Mouse (Mus musculus): ENCODE measurements around the gene Trim6. TPM values are rescaled to one million over a fixed set of nuclear protein-coding genes. Genes with fewer than 3 reads are reported as not detected.

Trim6 gene
- polyA plus RNA-seq (2017; shearing (Covaris generic)): 1.9 TPM

GRCm38 (mm10) chr7:104218701-104219569 is at the start of gene Trim6:
Gene Trim6, plus strand, starts transcription at chr7:104218793.

GRCm38 (mm10) chr7:104183292-104183691 is 35.3 kb upstream of the Trim6 start, which contains the start of gene Olfr648:
Gene Olfr648, minus strand, starts transcription at chr7:104183392.

GRCm38 (mm10) chr7:104195885-104196284 is 22.7 kb upstream of the Trim6 start, which contains the start of gene Olfr649:
Gene Olfr649, minus strand, starts transcription at chr7:104195985.

GRCm38 (mm10) chr7:104244287-104245181 is 25.9 kb downstream of the Trim6 start, which contains the start of gene Trim34a:
Gene Trim34a, plus strand, starts transcription at chr7:104244457.

Other genes with a start within 250 kb of the Trim6 start
- gene Olfr635, start 247.6 kb upstream of the Trim6 start, polyA plus RNA-seq (2017; shearing (Covaris generic)): 0.02 TPM
- not detected for gene Olfr638, start 220.0 kb upstream of the Trim6 start, polyA plus RNA-seq (2017; shearing (Covaris generic))
- 0.02 TPM for gene Olfr639, start 201.5 kb upstream of the Trim6 start, polyA plus RNA-seq (2017; shearing (Covaris generic))
- not detected for gene Olfr640, start 193.2 kb upstream of the Trim6 start, polyA plus RNA-seq (2017; shearing (Covaris generic))
- gene Olfr641, start 183.3 kb upstream of the Trim6 start, polyA plus RNA-seq (2017; shearing (Covaris generic)): not detected
- not detected for gene Olfr642, start 166.1 kb upstream of the Trim6 start, polyA plus RNA-seq (2017; shearing (Covaris generic))
- not detected for gene 4930516K23Rik, start 157.3 kb upstream of the Trim6 start, polyA plus RNA-seq (2017; shearing (Covaris generic))
- not detected for gene Olfr644, start 146.9 kb upstream of the Trim6 start, polyA plus RNA-seq (2017; shearing (Covaris generic))
- gene Olfr645, start 133.3 kb upstream of the Trim6 start, polyA plus RNA-seq (2017; shearing (Covaris generic)): not detected
- not detected for gene Olfr646, start 113.9 kb upstream of the Trim6 start, polyA plus RNA-seq (2017; shearing (Covaris generic))
- gene Ubqln5, start 89.0 kb upstream of the Trim6 start, polyA plus RNA-seq (2017; shearing (Covaris generic)): not detected
- gene Olfr643, start 81.4 kb upstream of the Trim6 start, polyA plus RNA-seq (2017; shearing (Covaris generic)): not detected
- gene Ubqln3, start 75.5 kb upstream of the Trim6 start, polyA plus RNA-seq (2017; shearing (Covaris generic)): not detected
- not detected for gene Ubqlnl, start 68.2 kb upstream of the Trim6 start, polyA plus RNA-seq (2017; shearing (Covaris generic))
- not detected for gene Olfm5, start 54.0 kb upstream of the Trim6 start, polyA plus RNA-seq (2017; shearing (Covaris generic))
- gene Olfr648, start 35.4 kb upstream of the Trim6 start, polyA plus RNA-seq (2017; shearing (Covaris generic)): 0.17 TPM
- gene Olfr649, start 22.8 kb upstream of the Trim6 start, polyA plus RNA-seq (2017; shearing (Covaris generic)): not detected
- 46.0 TPM for gene Trim34a, start 25.7 kb downstream of the Trim6 start, polyA plus RNA-seq (2017; shearing (Covaris generic))
- gene Trim5, start 69.3 kb downstream of the Trim6 start, polyA plus RNA-seq (2017; shearing (Covaris generic)): 37.0 TPM
- 153 TPM for gene Trim12a, start 96.7 kb downstream of the Trim6 start, polyA plus RNA-seq (2017; shearing (Covaris generic))
- gene Trim34b, start 110.7 kb downstream of the Trim6 start, polyA plus RNA-seq (2017; shearing (Covaris generic)): 1.8 TPM
- 26.2 TPM for gene Trim12c, start 134.6 kb downstream of the Trim6 start, polyA plus RNA-seq (2017; shearing (Covaris generic))
- gene Trim30b, start 151.1 kb downstream of the Trim6 start, polyA plus RNA-seq (2017; shearing (Covaris generic)): 1.3 TPM
- gene Trim30c, start 182.0 kb downstream of the Trim6 start, polyA plus RNA-seq (2017; shearing (Covaris generic)): 0.72 TPM
- gene Trim30a, start 246.4 kb downstream of the Trim6 start, polyA plus RNA-seq (2017; shearing (Covaris generic)): 62.1 TPM

Measured in CD4-positive, CD25-positive, alpha-beta regulatory T cell (primary cell).